Mouse (Mus musculus): ENCODE measurements at regions not wholly inside any gene's neighbourhood (a gene's known extent, or its start where the extent isn't known, plus 50 kb on each side); places are given as distances from the start of the nearest gene placed in this dataset.

DNA sequence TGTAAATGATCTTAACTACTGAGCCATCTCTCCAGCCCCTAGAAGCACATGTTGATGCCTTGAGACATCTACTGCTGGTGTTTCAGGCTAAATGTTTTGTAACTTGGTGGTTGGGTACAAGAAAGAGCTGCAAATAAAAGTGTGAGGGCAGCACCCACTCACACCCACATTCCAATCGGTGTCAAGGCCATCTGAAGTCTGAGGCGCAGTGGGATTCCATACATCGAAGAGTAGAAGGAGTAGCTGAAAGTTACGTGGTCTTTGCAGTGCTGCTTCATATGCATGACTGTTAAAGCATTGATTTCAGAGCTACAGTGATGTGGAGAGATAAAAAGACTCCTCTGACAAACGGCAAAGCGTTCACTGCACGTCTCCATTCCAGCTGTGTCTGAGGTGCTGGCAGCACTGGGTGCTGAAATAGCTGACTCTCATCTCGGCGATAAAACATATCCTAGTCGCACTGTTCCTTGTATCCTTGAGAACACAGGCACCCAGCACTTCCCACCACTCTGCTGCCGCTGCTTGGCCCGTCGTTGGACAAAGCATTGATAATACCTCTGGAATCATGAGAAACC is 61.8 kb upstream of the Lpp start:
- TF ChIP-seq CTCF (IDR thresholded peaks at IDR 0.05; ENCODE audit: borderline replicate concordance, insufficient read depth, low read length) (no peak), POLR2A (IDR thresholded peaks at IDR 0.05; ENCODE audit: low read depth, low read length) (no peak)

Data from embryonic fibroblast, embryonic 13.5 days (primary cell).